Mouse (Mus musculus) myocyte (in vitro differentiated cells): ENCODE data around the gene Trpv4. TPM values are rescaled to one million over a fixed set of nuclear protein-coding genes. Genes with fewer than 3 reads are reported as not detected.
A peak's percentile ranks its signal among the peaks of the same experiment; 100 is the strongest.

Experiments
- H3K27me3 ChIP-seq: one replicate; pipeline ENCODE4 v1.6.1; 2011; ENCODE audit not compliant: control insufficient read depth, insufficient read depth, insufficient read length
- H3K36me3 ChIP-seq: one replicate; pipeline ENCODE4 v1.6.1; 2011; ENCODE audit not compliant: control insufficient read depth, insufficient read depth
- H3K4me2 ChIP-seq: one replicate; pipeline ENCODE4 v1.6.1; 2011; ENCODE audit warnings: low read depth, control low read depth
- H3K4me3 ChIP-seq: one replicate; pipeline ENCODE4 v1.5.1; 2011; ENCODE audit warnings: mild to moderate bottlenecking, control low read depth, moderate library complexity
- H3K79me2 ChIP-seq: one replicate; pipeline ENCODE4 v1.6.1; 2011; ENCODE audit not compliant: control insufficient read depth, insufficient read depth
- H3ac ChIP-seq: one replicate; pipeline ENCODE4 v1.6.1; 2011; ENCODE audit not compliant: control insufficient read depth, insufficient read length
- CEBPB ChIP-seq: IDR thresholded peaks from 2 replicates; pipeline ENCODE4 v1.6.1; 2011; ENCODE audit warnings: mild to moderate bottlenecking, moderate library complexity; ENCODE audit not compliant: poor library complexity, insufficient read depth, severe bottlenecking
- E2F4 ChIP-seq: IDR thresholded peaks from one replicate; pipeline ENCODE4 v1.6.1; 2011; ENCODE audit warnings: mild to moderate bottlenecking, control low read depth, moderate library complexity; ENCODE audit not compliant: insufficient read depth
- MAX ChIP-seq: IDR thresholded peaks from one replicate; pipeline ENCODE4 v1.6.1; 2011; ENCODE audit warnings: low read depth, mild to moderate bottlenecking, control low read depth
- MYOD1 ChIP-seq, 3 experiments: IDR thresholded peaks; one replicate each; pipeline ENCODE4 v1.6.1; 2011; ENCODE audit warnings: control low read depth in 2 of 3, low read depth in 2 of 3, mild to moderate bottlenecking in 2 of 3, moderate library complexity in 1 of 3; ENCODE audit not compliant: insufficient read length in 2 of 3, control insufficient read depth in 1 of 3
- MYOG ChIP-seq, 3 experiments: IDR thresholded peaks; one replicate each; pipeline ENCODE4 v1.6.1; 2011; ENCODE audit warnings: control low read depth in 2 of 3, low read depth in 2 of 3, mild to moderate bottlenecking in 2 of 3; ENCODE audit not compliant: insufficient read length in 2 of 3, control insufficient read depth in 1 of 3, insufficient read depth in 1 of 3
- POLR2A ChIP-seq: IDR thresholded peaks from one replicate; pipeline ENCODE4 v1.6.1; 2011; ENCODE audit warnings: low read depth, mild to moderate bottlenecking, control low read depth, moderate library complexity; ENCODE audit not compliant: insufficient read length
- POLR2AphosphoS2 ChIP-seq: IDR thresholded peaks from one replicate; pipeline ENCODE4 v1.6.1; 2011; ENCODE audit warnings: low read depth, control low read depth; ENCODE audit not compliant: insufficient read length
- REST ChIP-seq: IDR thresholded peaks from one replicate; pipeline ENCODE4 v1.6.1; 2011; ENCODE audit warnings: mild to moderate bottlenecking, control low read depth, moderate library complexity; ENCODE audit not compliant: insufficient read depth, insufficient read length
- SRF ChIP-seq: IDR thresholded peaks from one replicate; pipeline ENCODE4 v1.6.1; 2011; ENCODE audit warnings: low read depth; ENCODE audit not compliant: control insufficient read depth, insufficient read length
- TCF12 ChIP-seq: IDR thresholded peaks from one replicate; pipeline ENCODE4 v1.6.1; 2011; ENCODE audit warnings: mild to moderate bottlenecking, control low read depth; ENCODE audit not compliant: poor library complexity, insufficient read depth, severe bottlenecking
- TCF3 ChIP-seq: IDR thresholded peaks from one replicate; pipeline ENCODE4 v1.6.1; 2011; ENCODE audit warnings: low read depth, control low read depth; ENCODE audit not compliant: insufficient read length
- USF1 ChIP-seq: IDR thresholded peaks from one replicate; pipeline ENCODE4 v1.6.1; 2011; ENCODE audit warnings: low read depth, mild to moderate bottlenecking, control low read depth, moderate library complexity
- polyA plus RNA-seq: library from polyadenylated mRNA; unstranded; fragments of >200 nt; fragmentation: generic; extraction: Trizol; gene quantifications from one replicate; pipeline ENCODE4 v1.2.1, GENCODE M21; 2012; ENCODE audit warnings: missing spikeins

The Trpv4 gene
- polyA plus RNA-seq: 0.12 TPM

DNA sequence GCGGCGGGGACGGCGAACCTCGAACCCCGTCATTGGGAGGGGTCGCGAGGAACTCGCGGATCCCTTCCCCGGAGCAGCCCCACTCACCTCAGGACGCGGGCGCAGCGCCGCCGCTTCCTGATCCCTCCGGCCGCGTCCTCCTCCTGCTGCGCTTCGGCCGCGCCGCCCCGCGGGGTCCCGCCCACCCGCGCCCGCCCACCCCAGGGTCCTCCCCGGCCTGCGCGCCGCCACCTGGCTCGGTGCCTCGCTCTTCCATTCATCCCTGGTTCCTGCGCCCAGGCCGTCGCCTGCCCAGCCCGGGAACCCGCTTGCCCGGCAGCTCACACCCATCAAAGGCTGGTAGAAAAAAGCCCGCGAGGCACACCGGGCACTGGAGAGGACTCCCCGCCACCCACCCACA is at the start of gene Trpv4:
Gene Trpv4, minus strand, starts transcription at position 167 of the 400 bp plus-strand sequence.
- TF ChIP-seq MYOD1 (IDR thresholded peaks at IDR 0.05; ENCODE audit: control insufficient read depth in 1 of 3, insufficient read length in 2 of 3, low read depth in 2 of 3): no peak
- no peak for TF ChIP-seq CEBPB
- TF ChIP-seq USF1: no peak
- TF ChIP-seq TCF3: no peak
- TF ChIP-seq E2F4: no peak
- no peak for TF ChIP-seq POLR2A
- no peak for TF ChIP-seq MYOG (IDR thresholded peaks at IDR 0.05; ENCODE audit: control insufficient read depth in 1 of 3, insufficient read depth in 1 of 3, insufficient read length in 2 of 3, low read depth in 2 of 3)
- no peak for TF ChIP-seq REST
- no peak for TF ChIP-seq POLR2AphosphoS2
- no peak for TF ChIP-seq MAX
- no peak for TF ChIP-seq TCF12
- no peak for TF ChIP-seq SRF
- no peaks in the 10 kb centered on the region for H3K79me2 ChIP-seq
- H3ac ChIP-seq: no peak within 1 kb of the TSS
- no peak within 1 kb of the TSS for H3K4me3 ChIP-seq
- no peak within 1 kb of the TSS for H3K4me2 ChIP-seq
- no peaks in the 10 kb centered on the region for H3K36me3 ChIP-seq
- H3K27me3 ChIP-seq: peaks cover 14% of the 10 kb centered on the region

DNA sequence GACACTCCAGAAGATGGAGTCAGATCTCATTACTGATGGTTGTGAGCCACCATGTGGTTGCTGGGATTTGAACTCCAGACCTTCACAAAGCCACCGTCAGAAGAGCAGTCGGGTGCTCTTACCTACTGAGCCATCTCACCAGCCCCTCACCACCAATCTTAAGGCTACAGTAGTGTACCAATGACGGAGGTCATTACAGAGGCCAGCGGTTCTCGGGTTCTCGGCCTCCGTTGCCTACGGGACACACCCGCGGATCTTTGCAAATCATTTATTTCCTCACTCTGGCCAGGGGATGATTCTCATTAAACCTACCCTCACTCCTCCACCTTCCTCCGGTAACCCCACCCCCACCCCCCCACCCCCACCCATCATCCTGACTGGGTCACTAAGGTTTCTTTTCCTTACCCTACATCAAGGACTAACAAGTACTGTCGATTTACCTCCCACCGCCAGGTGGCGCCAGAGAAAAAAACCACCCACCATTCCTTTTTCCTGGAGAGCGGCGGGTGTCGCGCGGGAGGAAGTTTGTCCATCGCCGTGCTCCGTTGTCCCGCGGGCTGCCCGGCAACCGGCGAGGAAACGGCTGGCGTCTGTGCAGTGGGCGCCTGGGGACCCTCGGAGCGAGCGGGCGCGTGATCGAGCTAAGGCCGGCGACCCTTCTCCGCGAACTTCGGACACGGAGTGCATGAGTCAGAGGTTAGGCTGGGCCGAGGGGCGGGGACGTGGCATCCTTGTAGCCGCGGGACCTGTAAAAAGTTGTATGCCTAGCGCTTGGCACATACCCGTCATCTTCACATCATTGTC is 49.2 kb upstream of the Trpv4 start, which contains the start of gene Tchp:
Gene Tchp, plus strand, starts transcription at position 496 of the 804 bp plus-strand sequence.
- Histone ChIP-seq H3K4me3 (peak within 1 kb of the TSS; percentile 56), H3K36me3 (peaks cover 3% of the 10 kb centered on the region), H3ac (peak within 1 kb of the TSS; percentile 89), H3K79me2 (no peaks in the 10 kb centered on the region), H3K27me3 (no peaks in the 10 kb centered on the region), H3K4me2 (peak within 1 kb of the TSS; percentile 88)
- TF ChIP-seq POLR2A (peak; percentile 79), MYOD1 (IDR thresholded peaks at IDR 0.05; ENCODE audit: control insufficient read depth in 1 of 3, insufficient read length in 2 of 3, low read depth in 2 of 3) (no peak), TCF3 (no peak), POLR2AphosphoS2 (peak; percentile 56), MAX (no peak), TCF12 (no peak), SRF (no peak), E2F4 (no peak), MYOG (IDR thresholded peaks at IDR 0.05; ENCODE audit: control insufficient read depth in 1 of 3, insufficient read depth in 1 of 3, insufficient read length in 2 of 3, low read depth in 2 of 3) (no peak)

DNA sequence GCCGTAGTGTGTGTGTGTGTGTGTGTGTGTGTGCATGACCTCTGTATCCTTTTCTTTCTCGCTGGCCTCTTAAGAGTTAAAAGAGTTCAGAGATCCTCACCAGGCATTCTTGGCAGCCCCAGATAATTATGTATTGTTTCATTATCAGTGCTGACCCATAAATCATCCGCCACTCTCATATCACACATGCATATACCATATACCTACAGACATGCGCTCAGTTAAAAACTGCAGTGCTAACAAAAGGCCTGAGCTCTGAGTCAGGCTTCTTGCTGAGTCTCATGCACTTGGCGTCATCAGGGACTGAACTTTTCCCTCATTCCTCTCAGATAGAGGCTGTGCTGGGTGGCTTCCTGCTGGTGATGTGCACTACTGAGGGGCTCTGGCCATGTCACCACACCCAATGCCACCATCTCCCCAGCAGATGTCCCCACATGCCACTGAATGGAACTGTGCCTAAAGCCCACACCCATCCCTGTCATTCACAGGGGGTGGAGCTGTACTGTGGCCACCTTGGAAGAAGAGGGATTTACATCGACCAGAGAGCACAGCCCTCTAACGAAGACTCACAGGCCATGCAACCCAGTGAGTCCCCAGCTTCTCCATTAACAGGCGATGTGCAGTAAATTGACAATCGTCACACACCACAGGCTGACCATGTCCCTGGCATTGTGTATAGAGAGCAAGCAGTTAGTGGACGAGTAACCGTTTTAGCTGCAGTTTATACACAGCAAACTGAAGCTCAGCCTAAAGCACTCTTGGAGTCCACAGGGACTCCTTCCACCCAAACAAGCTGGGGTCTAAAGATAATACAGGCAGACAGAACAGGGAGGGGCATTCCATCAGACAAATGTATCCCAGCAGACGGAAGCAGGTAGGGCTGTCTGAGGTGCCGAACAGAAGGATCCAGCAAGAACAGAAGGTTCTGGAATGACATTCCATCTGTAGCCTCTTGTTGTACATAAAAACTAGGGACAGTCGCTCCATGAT is 44.5 kb upstream of the Trpv4 start:
- Histone ChIP-seq H3K79me2 (no peaks in the 10 kb centered on the region), H3K27me3 (no peaks in the 10 kb centered on the region), H3K4me3 (no peak overlapping the region), H3ac (no peak overlapping the region), H3K4me2 (no peak overlapping the region), H3K36me3 (no peaks in the 10 kb centered on the region)
- TF ChIP-seq TCF12 (no peak), POLR2AphosphoS2 (no peak), SRF (no peak), E2F4 (no peak), MAX (no peak), USF1 (no peak), TCF3 (no peak), MYOD1 (IDR thresholded peaks at IDR 0.05; ENCODE audit: control insufficient read depth in 1 of 3, insufficient read length in 2 of 3, low read depth in 2 of 3) (no peak), POLR2A (no peak), REST (no peak), MYOG (IDR thresholded peaks at IDR 0.05; ENCODE audit: control insufficient read depth in 1 of 3, insufficient read depth in 1 of 3, insufficient read length in 2 of 3, low read depth in 2 of 3) (no peak), CEBPB (no peak)

DNA sequence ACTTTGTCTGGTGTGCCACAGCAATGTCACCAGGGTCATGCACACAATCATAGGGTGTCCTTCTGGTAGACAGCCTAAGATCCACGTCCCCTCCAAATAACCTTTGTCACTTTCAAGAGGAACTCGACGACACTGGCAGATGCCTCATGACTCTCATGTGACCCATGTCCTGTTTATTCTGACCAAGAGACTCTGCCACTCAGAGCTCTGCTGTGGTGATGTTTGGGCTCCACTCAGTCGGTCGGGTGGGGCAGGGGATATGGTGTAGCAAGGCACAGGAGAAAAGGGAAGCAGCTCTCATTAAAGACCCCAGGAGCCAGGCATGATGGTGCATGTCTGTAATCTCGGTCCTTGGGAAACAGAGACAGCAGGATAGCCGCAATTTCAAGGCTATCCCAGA is 40.8 kb upstream of the Trpv4 start:
- Histone ChIP-seq H3K27me3 (peaks cover 6% of the 10 kb centered on the region), H3K79me2 (no peaks in the 10 kb centered on the region), H3ac (no peak overlapping the region), H3K36me3 (no peaks in the 10 kb centered on the region), H3K4me2 (no peak overlapping the region), H3K4me3 (no peak overlapping the region)
- TF ChIP-seq TCF12 (no peak), CEBPB (no peak), SRF (no peak), MYOG (IDR thresholded peaks at IDR 0.05; ENCODE audit: control insufficient read depth in 1 of 3, insufficient read depth in 1 of 3, insufficient read length in 2 of 3, low read depth in 2 of 3) (no peak), MAX (no peak)
